Mouse (Mus musculus) intestine, embryonic 15.5 days (tissue): ENCODE results near the gene Ttyh3. TPM values are rescaled to one million over a fixed set of nuclear protein-coding genes. Genes with fewer than 3 reads are reported as not detected.
"Not testable (repeated sequence)": the region's sequence is repeated elsewhere in the genome, so short reads cannot be mapped to it uniquely, and the experiment has no call there.

Experiments used
- ATAC-seq: fragments of 200-750 bp; cut with Nextera tagmentation; 2 replicates; pipeline ENCODE4 v1.8.0; 2017; ENCODE audit warnings: moderate TSS enrichment, moderate library complexity
- H3K27ac ChIP-seq: fragments of 300-500 bp; sonication (generic); 2 replicates; pipeline ENCODE4 v1.5.1; 2015; ENCODE audit warnings: mild to moderate bottlenecking, inconsistent platforms
- H3K27me3 ChIP-seq: fragments of 300-500 bp; sonication (generic); replicated peaks from 2 replicates; pipeline ENCODE4 v1.6.1; 2015; ENCODE audit warnings: inconsistent platforms
- H3K36me3 ChIP-seq: fragments of 300-500 bp; sonication (generic); 2 replicates; pipeline ENCODE4 v1.6.1; 2015; ENCODE audit warnings: inconsistent platforms
- H3K4me1 ChIP-seq: fragments of 300-500 bp; sonication (generic); replicated peaks from 2 replicates; pipeline ENCODE4 v1.6.1; 2015; ENCODE audit warnings: inconsistent platforms
- H3K4me2 ChIP-seq: fragments of 300-500 bp; sonication (generic); replicated peaks from 2 replicates; pipeline ENCODE4 v1.6.1; 2015; ENCODE audit warnings: mild to moderate bottlenecking, inconsistent platforms
- H3K4me3 ChIP-seq: fragments of 300-500 bp; sonication (generic); replicated peaks from 2 replicates; pipeline ENCODE4 v1.5.1; 2015; ENCODE audit warnings: inconsistent platforms
- H3K9ac ChIP-seq: fragments of 300-500 bp; sonication (generic); 2 replicates; pipeline ENCODE4 v1.6.1; 2015; ENCODE audit warnings: inconsistent platforms
- H3K9me3 ChIP-seq: fragments of 300-500 bp; sonication (generic); 2 replicates; pipeline ENCODE4 v1.6.1; 2016; ENCODE audit warnings: inconsistent platforms
- WGBS: fragments of 180-500 bp; shearing (Covaris S2); methylation state at CpG from one replicate; pipeline ENCODE4 v1.1.7; 2015; 5-methylcytosine and 5-hydroxymethylcytosine counted together
- polyA plus RNA-seq: library from polyadenylated mRNA; unstranded; fragments of >200 nt; fragmentation: Nextera tagmentation; extraction: Ambion mirVana; gene quantifications from 2 replicates; pipeline ENCODE4 v1.2.1, GENCODE M21; 2015

The Ttyh3 gene
- 34.5 and 34.7 TPM in 2 replicates for polyA plus RNA-seq

DNA sequence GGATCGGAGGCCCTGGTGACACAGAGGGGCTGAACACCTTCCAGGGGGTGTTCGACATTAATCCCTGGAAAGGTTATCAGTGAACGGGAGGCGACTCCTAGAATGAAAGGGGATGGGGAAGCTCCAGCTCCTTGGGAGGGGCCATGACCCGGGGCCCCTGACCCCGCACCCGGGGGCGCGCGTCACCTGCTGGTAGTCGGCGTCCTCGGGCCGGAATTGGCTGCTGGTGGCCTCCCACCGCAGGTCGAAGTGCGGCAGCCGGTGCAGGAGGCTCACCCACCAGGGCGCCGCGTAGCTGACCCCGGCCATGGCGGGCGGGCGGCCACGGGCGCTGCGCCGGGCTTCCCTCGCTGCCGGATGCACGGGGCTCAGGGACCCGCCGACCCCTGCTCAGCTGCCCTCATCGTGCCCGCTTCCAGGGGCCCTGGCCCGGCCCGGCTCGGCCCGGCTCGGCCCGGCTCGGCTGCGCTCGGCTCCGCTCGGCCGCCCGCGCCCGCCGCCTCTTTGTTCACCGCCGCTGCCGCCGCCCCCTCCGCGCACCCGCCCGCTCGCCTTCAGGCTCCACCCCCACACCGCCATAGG, at the start of gene Ttyh3:
Gene Ttyh3, minus strand, starts transcription at position 513 of the 582 bp plus-strand sequence.
- H3K36me3 ChIP-seq, result peaks cover 10% of the 10 kb centered on the region; the same call in 1 of the 2 replicates
- peak within 1 kb of the TSS; percentile 97 for H3K4me3 ChIP-seq
- peaks cover 51% of the 10 kb centered on the region for H3K4me1 ChIP-seq
- H3K4me2 ChIP-seq, result peak within 1 kb of the TSS; percentile 91
- H3K9me3 ChIP-seq, result no peaks in the 10 kb centered on the region
- peak; percentile 46 for ATAC-seq
- H3K9ac ChIP-seq, result peak within 1 kb of the TSS; percentile 100
- H3K27me3 ChIP-seq, result no peaks in the 10 kb centered on the region
- peak within 1 kb of the TSS; percentile 86 for H3K27ac ChIP-seq
- WGBS, result under 1% methylated on average over 59 of the region's 62 CpGs

DNA sequence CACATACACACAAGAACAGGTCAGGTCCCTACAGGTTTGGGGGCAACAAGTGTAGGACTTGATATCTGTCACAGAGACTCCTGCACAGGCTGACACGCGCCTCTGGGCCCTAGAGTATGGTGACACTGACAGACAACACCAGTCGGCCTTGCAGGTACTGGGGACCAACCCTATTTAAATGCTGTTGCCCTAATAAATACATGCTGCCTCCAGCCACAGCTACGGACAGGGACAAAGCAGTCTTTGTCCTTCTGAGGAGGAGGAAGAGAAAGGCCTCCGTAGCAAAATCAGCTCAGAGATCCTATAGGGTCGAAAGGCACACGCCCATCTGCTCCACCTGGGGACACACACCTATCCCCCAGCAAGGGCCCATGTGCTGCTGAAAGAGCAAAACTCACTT, 47.2 kb upstream of the Ttyh3 start:
- peak; percentile 44; the same call in 1 of the 2 replicates for ATAC-seq
- peaks cover 17% of the 10 kb centered on the region; the same call in 1 of the 2 replicates for H3K36me3 ChIP-seq
- no peaks in the 10 kb centered on the region for H3K27me3 ChIP-seq
- H3K4me3 ChIP-seq, result no peak overlapping the region
- H3K27ac ChIP-seq, result no peak overlapping the region
- no peaks in the 10 kb centered on the region for H3K9me3 ChIP-seq
- 67% methylated on average over 7 of the region's 7 CpGs for whole genome bisulfite sequencing
- H3K9ac ChIP-seq, result no peak overlapping the region
- no peak overlapping the region for H3K4me2 ChIP-seq
- peaks cover 12% of the 10 kb centered on the region for H3K4me1 ChIP-seq

DNA sequence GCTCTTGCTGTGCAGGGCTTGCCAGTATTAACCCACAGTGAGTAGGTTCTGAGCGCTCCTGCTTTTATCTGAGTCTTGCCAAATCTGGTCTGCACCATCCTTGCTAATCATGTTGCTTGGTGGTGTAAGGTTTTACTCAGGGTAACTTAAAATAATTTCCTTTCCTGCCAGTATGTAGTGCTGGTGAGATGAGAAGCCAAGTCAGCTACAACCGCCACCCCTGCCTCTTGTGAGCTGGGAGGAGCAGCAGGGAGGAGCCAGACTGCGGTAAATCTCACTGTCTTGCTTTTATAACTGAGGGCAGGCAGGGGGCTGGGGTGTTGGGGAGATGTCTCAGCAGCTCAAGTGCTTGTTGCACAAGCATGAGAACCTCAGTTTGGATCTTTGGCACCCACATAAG, 39.6 kb upstream of the Ttyh3 start:
- Histone ChIP-seq H3K27me3 (no peaks in the 10 kb centered on the region), H3K4me1 (no peaks in the 10 kb centered on the region), H3K4me3 (no peak overlapping the region), H3K4me2 (no peak overlapping the region), H3K36me3 (peaks cover 21% of the 10 kb centered on the region), H3K9ac (no peak overlapping the region), H3K9me3 (no peaks in the 10 kb centered on the region), H3K27ac (no peak overlapping the region)
- 81% methylated on average over 3 of the region's 3 CpGs for WGBS
- no peak for ATAC-seq

DNA sequence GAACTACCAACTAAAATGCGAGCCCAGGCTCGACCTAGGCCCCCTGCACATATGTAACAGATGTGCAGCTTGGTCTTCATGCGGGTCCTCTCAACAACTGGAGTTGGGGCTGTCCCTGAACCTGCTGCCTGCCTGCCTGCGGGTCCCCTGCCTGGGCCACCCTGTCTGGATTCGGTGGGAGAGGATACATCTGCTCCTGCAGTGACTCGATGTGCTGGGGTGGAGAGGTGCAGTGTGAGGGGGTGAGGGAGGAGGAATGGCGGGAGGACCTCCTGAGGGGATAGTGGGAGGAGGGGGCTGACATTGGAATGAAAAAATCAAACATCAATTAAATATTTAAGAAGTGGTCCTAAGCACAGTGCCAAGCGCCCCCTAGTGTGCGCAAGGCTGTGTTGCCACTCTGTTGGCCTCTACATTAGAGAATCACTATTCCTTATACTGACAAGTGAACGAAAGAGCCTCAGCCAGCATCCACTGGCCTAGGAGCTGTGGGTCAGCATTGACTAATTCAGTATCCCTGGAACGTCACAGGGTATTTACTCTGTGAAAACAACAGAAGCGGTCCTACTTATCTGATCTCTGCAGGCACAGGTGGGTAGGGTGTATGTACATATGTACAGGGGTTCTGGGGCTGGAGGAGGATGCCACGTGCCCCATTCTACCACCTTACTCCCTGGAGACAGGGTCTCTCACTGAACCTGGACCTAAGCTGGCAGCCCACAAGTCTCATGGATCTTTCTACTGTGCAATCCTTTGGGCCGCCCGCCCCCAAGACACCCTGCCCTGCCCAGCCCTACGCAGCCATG, 35.7 kb upstream of the Ttyh3 start:
- H3K4me1 ChIP-seq, result no peaks in the 10 kb centered on the region
- H3K4me3 ChIP-seq, result no peak overlapping the region
- no peaks in the 10 kb centered on the region for H3K27me3 ChIP-seq
- peak; percentile 57; the same call in 1 of the 2 replicates for ATAC-seq
- H3K4me2 ChIP-seq, result no peak overlapping the region
- 63% methylated on average over 16 of the region's 16 CpGs for WGBS
- no peaks in the 10 kb centered on the region for H3K9me3 ChIP-seq
- no peak overlapping the region for H3K9ac ChIP-seq
- H3K27ac ChIP-seq, result no peak overlapping the region
- peaks cover 14% of the 10 kb centered on the region for H3K36me3 ChIP-seq

DNA sequence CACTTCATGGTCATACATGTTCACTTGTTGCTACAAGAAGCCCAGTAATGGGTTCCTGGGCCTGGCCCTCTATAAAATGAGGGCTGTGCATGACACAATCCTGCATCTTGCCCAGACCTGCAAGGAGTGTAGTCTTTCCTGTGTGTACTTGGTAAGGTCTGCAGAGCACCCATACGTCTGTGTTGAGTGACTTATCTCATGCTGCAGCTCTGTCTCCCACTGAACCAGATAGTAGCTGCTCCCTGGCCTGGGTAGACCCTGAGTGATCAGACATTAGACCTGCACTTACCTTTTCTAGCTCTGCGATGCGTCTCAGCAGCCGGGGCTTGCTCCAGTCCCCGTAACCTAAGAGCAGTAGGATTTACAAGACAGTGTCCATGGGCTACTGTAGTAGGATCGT, 33.3 kb upstream of the Ttyh3 start:
- H3K27me3 ChIP-seq, result no peaks in the 10 kb centered on the region
- WGBS, result 92% methylated on average over 6 of the region's 6 CpGs
- no peak overlapping the region for H3K27ac ChIP-seq
- no peaks in the 10 kb centered on the region for H3K4me1 ChIP-seq
- H3K9me3 ChIP-seq, result no peaks in the 10 kb centered on the region
- ATAC-seq, result no peak
- H3K36me3 ChIP-seq, result peaks cover 11% of the 10 kb centered on the region
- H3K4me2 ChIP-seq, result no peak overlapping the region
- H3K4me3 ChIP-seq, result no peak overlapping the region
- no peak overlapping the region for H3K9ac ChIP-seq

DNA sequence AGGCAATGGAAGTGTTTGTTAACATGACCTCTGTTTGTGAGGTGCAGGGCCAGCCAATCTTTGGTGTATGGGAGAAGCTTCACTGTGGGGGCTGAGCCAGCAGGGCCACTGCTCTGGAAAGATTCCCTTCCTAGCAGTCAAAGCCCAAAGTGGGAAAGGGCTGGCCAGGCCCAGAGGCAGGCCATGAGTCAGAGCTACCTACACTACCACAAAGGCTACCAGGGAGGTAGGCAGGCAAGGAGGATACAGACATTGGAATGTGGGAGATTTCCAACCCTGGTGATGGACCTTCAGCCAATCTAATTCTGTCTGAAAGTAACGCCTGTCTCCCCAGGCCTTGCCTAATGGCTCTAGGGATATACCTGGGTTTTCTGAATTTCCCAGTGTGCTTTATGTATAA, 32.1 kb upstream of the Ttyh3 start:
- no peak overlapping the region for H3K27ac ChIP-seq
- H3K4me1 ChIP-seq, result no peaks in the 10 kb centered on the region

DNA sequence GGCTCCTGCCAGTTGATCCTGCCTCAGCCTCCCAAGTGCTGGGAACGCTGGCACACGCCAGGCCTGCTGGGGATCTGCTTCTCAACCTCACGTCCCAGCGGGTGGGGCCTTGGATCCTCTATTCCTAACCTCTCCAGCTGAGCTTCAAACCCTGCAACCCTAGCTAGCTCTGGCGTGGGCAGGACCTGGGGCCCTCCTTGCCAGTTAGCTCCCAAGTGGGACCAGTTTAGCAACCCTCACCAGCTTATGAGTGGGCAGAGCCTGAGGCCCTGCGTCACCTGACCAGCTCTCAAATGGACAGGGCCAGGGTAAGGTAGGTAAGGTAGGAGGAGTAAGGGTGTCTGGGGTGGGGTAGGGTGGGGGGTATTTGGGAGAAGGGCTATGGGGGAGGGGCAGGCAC, 31.2 kb upstream of the Ttyh3 start:
- Histone ChIP-seq H3K4me3 (no peak overlapping the region), H3K36me3 (peaks cover 6% of the 10 kb centered on the region; the same call in 1 of the 2 replicates), H3K4me1 (no peaks in the 10 kb centered on the region), H3K27me3 (no peaks in the 10 kb centered on the region), H3K9ac (no peak overlapping the region), H3K9me3 (no peaks in the 10 kb centered on the region), H3K4me2 (no peak overlapping the region), H3K27ac (no peak overlapping the region)
- WGBS, result 90% methylated on average over 6 of the region's 6 CpGs
- no peak for ATAC-seq

More for the DNA sequence above, 32.1 kb upstream of the Ttyh3 start:
- Histone ChIP-seq H3K4me3 (no peak overlapping the region), H3K9me3 (no peaks in the 10 kb centered on the region), H3K9ac (no peak overlapping the region), H3K27me3 (no peaks in the 10 kb centered on the region), H3K4me2 (no peak overlapping the region), H3K36me3 (peaks cover 8% of the 10 kb centered on the region)
- ATAC-seq, result no peak
- 82% methylated on average over 1 of the region's 1 CpGs for WGBS

DNA sequence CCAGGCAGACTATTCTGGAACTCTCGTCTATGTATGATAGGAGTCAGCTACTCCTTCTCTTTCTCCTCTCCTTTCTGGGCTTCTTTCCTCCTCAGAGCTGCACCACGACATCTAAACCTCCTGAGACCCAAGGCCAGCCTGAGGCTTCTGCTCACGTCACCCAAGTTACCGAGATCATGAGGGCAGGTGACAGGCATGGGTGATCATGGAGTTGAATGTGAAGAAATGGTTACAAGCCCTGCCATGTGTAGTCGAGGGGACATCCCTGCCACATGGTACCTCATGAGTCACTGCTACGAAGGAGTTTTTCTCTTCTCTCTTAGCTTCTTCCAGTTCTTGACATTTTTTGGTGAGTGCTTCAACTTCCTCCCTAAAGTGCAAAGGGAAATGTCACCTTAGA, 28.3 kb upstream of the Ttyh3 start:
- Histone ChIP-seq H3K9me3 (no peaks in the 10 kb centered on the region), H3K36me3 (peaks cover 5% of the 10 kb centered on the region; the same call in 1 of the 2 replicates), H3K4me3 (no peak overlapping the region), H3K9ac (no peak overlapping the region), H3K4me2 (no peak overlapping the region), H3K27me3 (no peaks in the 10 kb centered on the region), H3K27ac (no peak overlapping the region), H3K4me1 (no peaks in the 10 kb centered on the region)
- WGBS, result 90% methylated on average over 6 of the region's 6 CpGs
- ATAC-seq, result no peak

DNA sequence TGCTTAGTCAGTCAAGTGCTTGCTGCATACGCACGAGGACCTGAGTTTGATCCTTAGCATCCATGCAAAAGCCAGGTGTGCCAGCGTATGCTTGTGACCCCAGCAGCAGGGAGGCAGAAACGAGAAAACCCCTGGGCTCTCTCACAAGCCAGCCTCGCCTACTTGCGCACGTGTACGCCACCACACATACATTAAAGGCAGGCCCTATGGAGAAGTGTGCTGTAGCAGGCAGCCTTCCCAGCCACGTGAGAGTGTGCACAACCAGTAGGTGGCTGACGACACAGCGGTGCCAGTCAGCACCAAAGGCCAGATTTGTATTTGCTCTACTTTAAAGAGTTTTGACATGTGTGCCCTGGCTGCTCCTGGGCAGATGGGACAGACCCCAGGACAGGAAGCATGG, 26.8 kb upstream of the Ttyh3 start:
- ATAC-seq, result no peak
- no peak overlapping the region for H3K9ac ChIP-seq
- H3K27me3 ChIP-seq, result no peaks in the 10 kb centered on the region
- no peaks in the 10 kb centered on the region; the same call in 1 of the 2 replicates for H3K36me3 ChIP-seq
- no peak overlapping the region for H3K4me2 ChIP-seq
- no peak overlapping the region for H3K27ac ChIP-seq
- no peaks in the 10 kb centered on the region for H3K9me3 ChIP-seq
- H3K4me3 ChIP-seq, result no peak overlapping the region
- H3K4me1 ChIP-seq, result 0 out of 2 replicates have a peak, but pooled peaks cover 8% of the 10 kb centered on the region
- 83% methylated on average over 11 of the region's 11 CpGs for whole genome bisulfite sequencing

DNA sequence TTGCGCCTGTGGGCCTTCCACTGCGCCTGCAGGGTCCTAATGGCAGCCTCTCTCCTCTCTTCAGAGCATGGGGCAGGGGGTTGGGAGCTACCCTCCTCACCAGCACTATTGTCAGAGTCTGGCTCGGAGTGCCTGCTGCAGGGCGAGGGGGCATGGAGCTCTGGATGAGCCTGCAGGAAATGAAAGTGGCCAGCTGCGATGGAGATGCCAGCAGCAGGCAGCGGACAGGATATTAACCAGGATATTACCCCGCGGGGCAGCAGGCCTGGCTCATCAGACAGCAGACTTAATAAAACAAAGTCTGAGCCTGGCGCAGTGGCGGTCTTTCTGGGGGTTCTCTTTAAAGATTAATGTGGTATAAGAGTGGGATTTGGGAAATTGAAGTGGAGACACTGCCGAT, 26.2 kb upstream of the Ttyh3 start:
- Histone ChIP-seq H3K36me3 (no peaks in the 10 kb centered on the region; the same call in 1 of the 2 replicates), H3K9me3 (no peaks in the 10 kb centered on the region), H3K4me2 (no peak overlapping the region), H3K9ac (no peak overlapping the region), H3K4me1 (0 out of 2 replicates have a peak, but pooled peaks cover 8% of the 10 kb centered on the region), H3K4me3 (no peak overlapping the region), H3K27me3 (no peaks in the 10 kb centered on the region), H3K27ac (no peak overlapping the region)
- 61% methylated on average over 11 of the region's 11 CpGs for WGBS
- no peak for ATAC-seq

DNA sequence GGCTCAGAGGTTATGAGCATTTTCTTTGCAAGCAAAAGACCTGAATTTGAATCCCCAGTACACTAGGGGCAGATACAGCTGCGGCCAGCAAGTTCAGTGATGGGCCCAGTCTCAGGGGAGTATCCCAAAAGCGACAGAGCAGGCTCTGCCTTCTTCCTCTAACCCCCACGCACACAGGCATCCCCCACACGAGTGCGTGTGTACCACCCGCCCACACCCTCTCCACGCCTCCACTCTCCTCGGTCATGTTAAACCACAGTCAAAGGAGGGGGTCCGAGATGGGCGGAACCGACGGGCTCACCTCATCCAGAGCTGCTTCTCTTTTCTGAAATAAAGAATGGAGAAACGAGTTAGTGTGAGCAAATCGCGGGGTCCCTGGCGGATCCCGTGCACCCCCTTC, 25.2 kb upstream of the Ttyh3 start:
- WGBS, result 89% methylated on average over 17 of the region's 17 CpGs
- Histone ChIP-seq H3K36me3 (peaks cover 8% of the 10 kb centered on the region), H3K4me3 (no peak overlapping the region), H3K27ac (peak overlapping the region; percentile 6; the same call in 1 of the 2 replicates), H3K4me1 (0 out of 2 replicates have a peak, but pooled peaks cover 8% of the 10 kb centered on the region), H3K4me2 (no peak overlapping the region), H3K9me3 (no peaks in the 10 kb centered on the region), H3K9ac (no peak overlapping the region), H3K27me3 (no peaks in the 10 kb centered on the region)
- ATAC-seq, result no peak

DNA sequence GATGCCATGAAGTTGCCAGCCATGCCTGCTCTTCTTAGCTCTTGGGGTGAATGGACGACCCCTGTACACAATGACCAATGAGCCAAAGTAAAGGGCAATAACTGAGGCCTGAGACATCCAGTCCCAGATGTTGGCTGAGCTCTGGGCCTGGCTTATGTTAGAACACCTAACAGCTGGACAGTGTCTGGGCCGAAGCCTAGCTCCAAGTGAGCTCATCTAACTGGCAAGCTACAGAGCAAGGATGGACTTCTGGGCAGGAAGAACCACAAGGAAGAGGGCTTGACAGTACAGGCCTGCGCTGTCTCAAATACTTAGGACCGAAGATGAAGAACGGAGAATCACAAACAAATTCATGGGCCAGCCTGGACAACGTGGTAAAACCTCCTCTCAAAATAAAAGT, 23.8 kb upstream of the Ttyh3 start:
- Histone ChIP-seq H3K27ac (peak overlapping the region; percentile 62; the same call in 1 of the 2 replicates), H3K36me3 (peaks cover 12% of the 10 kb centered on the region)

More for the DNA sequence above, 23.8 kb upstream of the Ttyh3 start:
- not testable (repeated sequence) for H3K4me2 ChIP-seq, H3K4me3 ChIP-seq, H3K9ac ChIP-seq, H3K27me3 ChIP-seq, H3K9me3 ChIP-seq, H3K4me1 ChIP-seq
- peak; percentile 79 for ATAC-seq
- 58% methylated on average over 6 of the region's 6 CpGs for WGBS
